Mouse (Mus musculus) kidney, embryonic 15.5 days (tissue): ENCODE measurements at regions not wholly inside any gene's neighbourhood (a gene's known extent, or its start where the extent isn't known, plus 50 kb on each side); places are given as distances from the start of the nearest gene placed in this dataset.
"Not testable (repeated sequence)": the region's sequence is repeated elsewhere in the genome, so short reads cannot be mapped to it uniquely, and the experiment has no call there.

Experiments used
- ATAC-seq: fragments of 200-750 bp; cut with Nextera tagmentation; replicated peaks from 2 replicates; pipeline ENCODE4 v1.8.0; 2017; ENCODE audit warnings: moderate TSS enrichment; ENCODE audit not compliant: low FRiP score
- H3K27ac ChIP-seq: fragments of 300-500 bp; sonication (generic); 2 replicates; pipeline ENCODE4 v1.5.1; 2015; ENCODE audit warnings: mild to moderate bottlenecking, inconsistent platforms
- H3K27me3 ChIP-seq: fragments of 300-500 bp; sonication (generic); 2 replicates; pipeline ENCODE4 v1.6.1; 2015; ENCODE audit warnings: inconsistent platforms
- H3K36me3 ChIP-seq: fragments of 300-500 bp; sonication (generic); 2 replicates; pipeline ENCODE4 v1.6.1; 2015; ENCODE audit warnings: inconsistent platforms
- H3K4me1 ChIP-seq: fragments of 300-500 bp; sonication (generic); 2 replicates; pipeline ENCODE4 v1.6.1; 2015; ENCODE audit warnings: inconsistent platforms
- H3K4me2 ChIP-seq: fragments of 300-500 bp; sonication (generic); 2 replicates; pipeline ENCODE4 v1.6.1; 2015; ENCODE audit warnings: moderate library complexity, mild to moderate bottlenecking, inconsistent platforms
- H3K4me3 ChIP-seq: fragments of 300-500 bp; sonication (generic); replicated peaks from 2 replicates; pipeline ENCODE4 v1.5.1; 2015; ENCODE audit warnings: mild to moderate bottlenecking, inconsistent platforms
- H3K9ac ChIP-seq: fragments of 300-500 bp; sonication (generic); 2 replicates; pipeline ENCODE4 v1.6.1; 2015; ENCODE audit warnings: mild to moderate bottlenecking, inconsistent platforms
- H3K9me3 ChIP-seq: fragments of 300-500 bp; sonication (generic); replicated peaks from 2 replicates; pipeline ENCODE4 v1.6.1; 2016; ENCODE audit warnings: inconsistent platforms
- WGBS: fragments of 180-500 bp; shearing (Covaris S2); methylation state at CpG from one replicate; pipeline ENCODE4 v1.1.7; 2015; ENCODE audit warnings: mixed read lengths; 5-methylcytosine and 5-hydroxymethylcytosine counted together

DNA sequence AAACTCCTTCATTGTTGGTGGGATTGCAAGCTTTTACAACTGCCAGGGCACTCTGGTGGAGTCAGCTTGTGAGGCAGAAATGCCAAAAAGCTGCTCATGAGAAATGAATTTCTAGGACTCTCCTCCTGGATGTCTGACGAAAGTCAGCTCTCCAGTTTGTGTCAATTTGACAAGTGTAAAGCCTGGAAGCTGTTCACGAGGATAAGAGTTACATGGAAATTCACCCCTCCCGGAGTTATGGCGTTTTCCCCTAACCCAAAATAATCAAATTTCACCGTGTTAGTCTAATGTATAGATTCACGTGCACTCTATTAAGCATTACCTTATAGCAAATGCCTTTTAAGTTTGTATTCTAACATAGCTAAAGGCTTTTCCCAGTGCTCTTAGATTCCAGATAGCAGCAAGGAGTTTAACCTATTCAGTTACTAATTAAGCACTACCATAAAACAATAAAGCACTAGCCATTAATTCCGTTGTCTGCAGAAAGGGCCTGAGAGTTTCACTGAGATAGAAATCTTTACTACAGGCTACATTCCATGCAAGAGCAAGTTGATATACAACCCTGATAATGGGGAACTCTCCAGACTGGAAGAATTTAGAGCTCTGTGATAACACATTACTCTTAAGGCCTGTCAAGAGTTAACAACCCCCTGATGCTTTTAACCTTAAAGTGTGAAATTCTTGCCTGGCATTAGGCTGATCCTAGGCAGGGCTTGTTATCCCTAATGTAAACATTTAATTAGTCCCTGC is 51.9 kb upstream of the Gm8298 start:
- 16% methylated on average over 7 of the region's 7 CpGs for WGBS
- not testable (repeated sequence) for H3K4me2 ChIP-seq, H3K9me3 ChIP-seq, H3K4me3 ChIP-seq, H3K9ac ChIP-seq, H3K27me3 ChIP-seq, H3K36me3 ChIP-seq, H3K4me1 ChIP-seq, H3K27ac ChIP-seq
- ATAC-seq, result peak; percentile 87
